Mouse (Mus musculus): ENCODE data around the gene Cog1.

The Cog1 gene
- long read RNA-seq, experiment 1, transcript Cog1-201 (14 exons, 3,935 nt) = major isoform, 11 of 22 reads
- long read RNA-seq, experiment 1, partial matches to known transcripts = 3 of 22 reads
- long read RNA-seq, experiment 1, other reads (novel, unspliced or antisense) = 8 of 22 reads
- long read RNA-seq, experiment 2, transcript Cog1-201 (14 exons, 3,935 nt) = major isoform, 9 of 24 reads
- long read RNA-seq, experiment 2, partial matches to known transcripts = 6 of 24 reads
- long read RNA-seq, experiment 2, other reads (novel, unspliced or antisense) = 9 of 24 reads

GRCm38 (mm10) chr11:113648690-113649352 is at the start of gene Cog1:
Cog1 (plus strand) TSS chr11:113649169.
- intact Hi-C loops (cut with DNase I) = loop anchor here (5.0 kb wide), 2 partner anchors 33 to 163 kb away; partner anchors contain the start of genes D11Wsu47e and Fam104a

GRCm38 (mm10) chr11:113600526-113601245 is 48.3 kb upstream of the Cog1 start:
- intact Hi-C loops (cut with DNase I) = no loop called here

- intact Hi-C loops (cut with DNase I) = no loop called here
Measured at GRCm38 (mm10) chr11:113601616-113602343, 47.2 kb upstream of the Cog1 start.

GRCm38 (mm10) chr11:113607556-113607955 is 41.4 kb upstream of the Cog1 start:
- intact Hi-C loops (cut with DNase I) = no loop called here

GRCm38 (mm10) chr11:113609581-113609980 is 39.4 kb upstream of the Cog1 start:
- intact Hi-C loops (cut with DNase I) = no loop called here

- intact Hi-C loops (cut with DNase I) = loop anchor here (5.0 kb wide), 1 partner anchor 113 kb away; no protein-coding TSS in a partner anchor
Measured at GRCm38 (mm10) chr11:113610266-113610665, 38.7 kb upstream of the Cog1 start.

- intact Hi-C loops (cut with DNase I) = loop anchor here (5.0 kb wide), 1 partner anchor 114 kb away; no protein-coding TSS in a partner anchor
Measured at GRCm38 (mm10) chr11:113611112-113611646, 37.8 kb upstream of the Cog1 start.

GRCm38 (mm10) chr11:113611664-113612611 is 37.0 kb upstream of the Cog1 start:
- intact Hi-C loops (cut with DNase I) = loop anchor here (5.0 kb wide), 1 partner anchor 115 kb away; no protein-coding TSS in a partner anchor

- intact Hi-C loops (cut with DNase I) = loop anchor here (5.0 kb wide), 1 partner anchor 117 kb away; no protein-coding TSS in a partner anchor
Measured at GRCm38 (mm10) chr11:113614476-113614875, 34.5 kb upstream of the Cog1 start.

GRCm38 (mm10) chr11:113617132-113617911 is 31.6 kb upstream of the Cog1 start:
- intact Hi-C loops (cut with DNase I) = loop anchor here (5.0 kb wide), 3 partner anchors 55 to 440 kb away; no protein-coding TSS in a partner anchor

- intact Hi-C loops (cut with DNase I) = loop anchor here (5.0 kb wide), 3 partner anchors 56 to 441 kb away; no protein-coding TSS in a partner anchor
Measured at GRCm38 (mm10) chr11:113618303-113618671, 30.7 kb upstream of the Cog1 start.

GRCm38 (mm10) chr11:113618672-113619419 is 30.1 kb upstream of the Cog1 start, which contains the start of gene Sstr2:
Sstr2 (plus strand) TSS chr11:113619342.
- intact Hi-C loops (cut with DNase I) = loop anchor here (5.0 kb wide), 3 partner anchors 57 to 442 kb away; no protein-coding TSS in a partner anchor

- intact Hi-C loops (cut with DNase I) = loop anchor here (5.0 kb wide), 3 partner anchors 57 to 442 kb away; no protein-coding TSS in a partner anchor
Measured at GRCm38 (mm10) chr11:113619420-113620080, 29.4 kb upstream of the Cog1 start.

GRCm38 (mm10) chr11:113621001-113621400 is 28.0 kb upstream of the Cog1 start:
- intact Hi-C loops (cut with DNase I) = no loop called here

GRCm38 (mm10) chr11:113622028-113622427 is 26.9 kb upstream of the Cog1 start:
- intact Hi-C loops (cut with DNase I) = no loop called here

- intact Hi-C loops (cut with DNase I) = no loop called here
Measured at GRCm38 (mm10) chr11:113625437-113625836, 23.5 kb upstream of the Cog1 start.

GRCm38 (mm10) chr11:113627785-113628184 is 21.2 kb upstream of the Cog1 start:
- intact Hi-C loops (cut with DNase I) = no loop called here

Data from adrenal gland (tissue).